Mouse (Mus musculus): ENCODE data around the gene Casp7. TPM values are rescaled to one million over a fixed set of nuclear protein-coding genes. Genes with fewer than 3 reads are reported as not detected.

Casp7 gene
- total and polyA plus RNA-seq, 2 experiments from 2014 or later, result 23.7 to 28.8 TPM

- no peak overlapping the region for H3K4me3 ChIP-seq (ENCODE audit: low read depth, low read length)
- H3K9me3 ChIP-seq (ENCODE audit: low read length), result no peaks in the 10 kb centered on the region
- H3K9ac ChIP-seq, result no peak overlapping the region
- WGBS, result 30% methylated on average over 14 of the region's 14 CpGs
- TF ChIP-seq CTCF (IDR thresholded peaks at IDR 0.05; ENCODE audit: low read depth), result peak; percentile 88
- no peak overlapping the region for H3K4me2 ChIP-seq (ENCODE audit: low read depth)
- H3K4me1 ChIP-seq (ENCODE audit: insufficient read depth), result 0 out of 2 replicates have a peak, but pooled peaks cover 4% of the 10 kb centered on the region
- ATAC-seq (peak; percentile 79), DNase-seq (peak; percentile 87)
- no peak overlapping the region for H3K27ac ChIP-seq (ENCODE audit: low read depth, low read length)
- H3K27me3 ChIP-seq (ENCODE audit: insufficient read depth, low read length), result no peaks in the 10 kb centered on the region
- H3K36me3 ChIP-seq (ENCODE audit: insufficient read depth), result no peaks in the 10 kb centered on the region
Observed at GRCm38 (mm10) chr19:56422476-56423338, 25.8 kb downstream of the Casp7 start.

GRCm38 (mm10) chr19:56423370-56423769 is 26.4 kb downstream of the Casp7 start:
- H3K9ac ChIP-seq, result no peak overlapping the region
- WGBS, result 52% methylated on average over 12 of the region's 12 CpGs
- H3K4me2 ChIP-seq (ENCODE audit: low read depth), result no peak overlapping the region

GRCm38 (mm10) chr19:56424606-56425395 is 27.9 kb downstream of the Casp7 start:
- ATAC-seq (no peak), DNase-seq (no peak)
- Histone ChIP-seq H3K9ac (no peak overlapping the region), H3K4me2 (ENCODE audit: low read depth) (no peak overlapping the region), H3K4me3 (ENCODE audit: low read depth, low read length) (no peak overlapping the region), H3K27ac (ENCODE audit: low read depth, low read length) (no peak overlapping the region), H3K4me1 (ENCODE audit: insufficient read depth) (0 out of 2 replicates have a peak, but pooled peaks cover 4% of the 10 kb centered on the region), H3K9me3 (ENCODE audit: low read length) (no peaks in the 10 kb centered on the region), H3K27me3 (ENCODE audit: insufficient read depth, low read length) (no peaks in the 10 kb centered on the region), H3K36me3 (ENCODE audit: insufficient read depth) (no peaks in the 10 kb centered on the region)
- no peak for TF ChIP-seq CTCF (IDR thresholded peaks at IDR 0.05; ENCODE audit: low read depth)
- WGBS, result 72% methylated on average over 17 of the region's 17 CpGs

More at GRCm38 (mm10) chr19:56423370-56423769, 26.4 kb downstream of the Casp7 start:
- ATAC-seq, result peak; percentile 42
- DNase-seq, result no peak
- TF ChIP-seq CTCF (IDR thresholded peaks at IDR 0.05; ENCODE audit: low read depth), result no peak
- H3K9me3 ChIP-seq (ENCODE audit: low read length), result no peaks in the 10 kb centered on the region
- H3K36me3 ChIP-seq (ENCODE audit: insufficient read depth), result no peaks in the 10 kb centered on the region
- H3K4me1 ChIP-seq (ENCODE audit: insufficient read depth), result 0 out of 2 replicates have a peak, but pooled peaks cover 4% of the 10 kb centered on the region
- H3K4me3 ChIP-seq (ENCODE audit: low read depth, low read length), result no peak overlapping the region
- H3K27ac ChIP-seq (ENCODE audit: low read depth, low read length), result no peak overlapping the region
- no peaks in the 10 kb centered on the region for H3K27me3 ChIP-seq (ENCODE audit: insufficient read depth, low read length)

- DNase-seq (no peak), ATAC-seq (no peak)
- Histone ChIP-seq H3K4me1 (ENCODE audit: insufficient read depth) (0 out of 2 replicates have a peak, but pooled peaks cover 4% of the 10 kb centered on the region), H3K27ac (ENCODE audit: low read depth, low read length) (no peak overlapping the region), H3K9me3 (ENCODE audit: low read length) (no peaks in the 10 kb centered on the region), H3K27me3 (ENCODE audit: insufficient read depth, low read length) (no peaks in the 10 kb centered on the region), H3K4me2 (ENCODE audit: low read depth) (no peak overlapping the region), H3K9ac (no peak overlapping the region), H3K36me3 (ENCODE audit: insufficient read depth) (no peaks in the 10 kb centered on the region), H3K4me3 (ENCODE audit: low read depth, low read length) (no peak overlapping the region)
- no peak for TF ChIP-seq CTCF (IDR thresholded peaks at IDR 0.05; ENCODE audit: low read depth)
- WGBS, result 50% methylated on average over 9 of the region's 9 CpGs
Observed at GRCm38 (mm10) chr19:56425492-56425891, 28.6 kb downstream of the Casp7 start.

DNA sequence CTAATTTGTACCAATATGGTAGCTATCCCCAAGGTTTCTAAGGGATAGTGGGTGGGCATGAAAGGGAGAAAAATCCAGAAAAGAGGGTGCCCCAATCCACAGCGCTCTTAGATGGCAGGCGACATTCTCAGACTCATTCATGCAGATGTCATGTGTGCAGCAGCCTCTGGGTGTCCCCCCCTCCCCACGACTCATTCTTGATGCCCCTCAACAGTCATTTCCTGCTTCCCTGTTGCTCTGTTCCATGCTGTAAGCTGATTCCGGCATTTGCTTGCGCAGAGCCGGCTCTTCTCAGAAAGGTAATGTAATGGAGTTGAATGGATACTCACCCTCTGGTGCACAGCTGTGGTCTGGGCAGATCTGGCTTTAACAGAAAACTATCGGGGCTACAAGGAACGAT is 33.4 kb downstream of the Casp7 start:
- WGBS, result 74% methylated on average over 8 of the region's 8 CpGs
- Histone ChIP-seq H3K27ac (ENCODE audit: low read depth, low read length) (no peak overlapping the region), H3K4me1 (ENCODE audit: insufficient read depth) (0 out of 2 replicates have a peak, but pooled peaks cover 4% of the 10 kb centered on the region), H3K9me3 (ENCODE audit: low read length) (no peaks in the 10 kb centered on the region), H3K36me3 (ENCODE audit: insufficient read depth) (no peaks in the 10 kb centered on the region), H3K4me3 (ENCODE audit: low read depth, low read length) (no peak overlapping the region), H3K4me2 (ENCODE audit: low read depth) (no peak overlapping the region), H3K27me3 (ENCODE audit: insufficient read depth, low read length) (no peaks in the 10 kb centered on the region), H3K9ac (no peak overlapping the region)
- ATAC-seq, result peak; percentile 47; the same call in 1 of the 2 replicates
- TF ChIP-seq CTCF (IDR thresholded peaks at IDR 0.05; ENCODE audit: low read depth), result peak; percentile 54
- no peak for DNase-seq

DNA sequence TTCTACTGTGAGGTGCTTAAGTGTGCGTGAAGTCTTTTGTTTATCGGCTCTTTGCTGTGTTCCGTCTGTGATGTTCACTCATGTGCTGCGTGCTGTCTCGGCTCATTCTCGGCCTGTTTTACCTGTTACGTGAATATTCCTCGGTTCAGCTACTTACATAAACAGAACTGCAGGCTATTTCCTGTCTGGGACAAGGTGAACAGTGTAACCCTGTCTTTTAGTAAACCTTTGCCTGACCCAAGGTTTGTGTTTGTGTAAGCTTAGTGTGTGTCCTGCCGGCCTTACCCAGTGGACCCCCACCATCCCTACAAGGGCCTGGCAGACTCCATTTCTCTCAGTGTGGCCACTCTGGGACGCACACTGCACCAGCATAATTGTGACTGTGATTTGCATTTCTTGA is 35.8 kb downstream of the Casp7 start:
- ATAC-seq, result no peak
- no peak overlapping the region for H3K4me3 ChIP-seq (ENCODE audit: low read depth, low read length)
- H3K4me2 ChIP-seq (ENCODE audit: low read depth), result no peak overlapping the region
- no peak for DNase-seq
- H3K27me3 ChIP-seq (ENCODE audit: insufficient read depth, low read length), result no peaks in the 10 kb centered on the region
- H3K36me3 ChIP-seq (ENCODE audit: insufficient read depth), result 0 out of 2 replicates have a peak, but pooled peaks cover 5% of the 10 kb centered on the region
- TF ChIP-seq CTCF (IDR thresholded peaks at IDR 0.05; ENCODE audit: low read depth), result no peak
- 82% methylated on average over 10 of the region's 10 CpGs for WGBS
- H3K9me3 ChIP-seq (ENCODE audit: low read length), result no peaks in the 10 kb centered on the region
- H3K27ac ChIP-seq (ENCODE audit: low read depth, low read length), result no peak overlapping the region
- no peak overlapping the region for H3K9ac ChIP-seq
- H3K4me1 ChIP-seq (ENCODE audit: insufficient read depth), result no peaks in the 10 kb centered on the region

Measured in forebrain, postnatal 0 days (tissue).